Mouse (Mus musculus) midbrain, postnatal 0 days (tissue): Measurements from ENCODE around the gene Nxnl2. TPM values are rescaled to one million over a fixed set of nuclear protein-coding genes. Genes with fewer than 3 reads are reported as not detected.

Experiments used
- ATAC-seq: fragments of 200-750 bp; cut with Nextera tagmentation; 2 replicates; pipeline ENCODE4 v1.8.0; 2017; ENCODE audit warnings: moderate number of reproducible peaks, mild to moderate bottlenecking, moderate TSS enrichment, moderate library complexity; ENCODE audit not compliant: low FRiP score
- DNase-seq: peaks from one replicate; pipeline ENCODE4 v3.0.0-alpha.2; 2015; ENCODE audit warnings: low spot score
- H3K27ac ChIP-seq: fragments of 300-500 bp; sonication (generic); 2 replicates; pipeline ENCODE4 v1.5.1; 2014; ENCODE audit warnings: low read depth, mild to moderate bottlenecking, low read length, mixed read lengths
- H3K27me3 ChIP-seq: fragments of 300-500 bp; sonication (generic); 2 replicates; pipeline ENCODE4 v1.6.1; 2014; ENCODE audit warnings: low read length, control low read depth, mixed read lengths; ENCODE audit not compliant: insufficient read depth
- H3K36me3 ChIP-seq: fragments of 300-500 bp; sonication (generic); 2 replicates; pipeline ENCODE4 v1.6.1; 2014; ENCODE audit warnings: low read length, control low read depth, mixed read lengths; ENCODE audit not compliant: insufficient read depth
- H3K4me1 ChIP-seq: fragments of 300-500 bp; sonication (generic); 2 replicates; pipeline ENCODE4 v1.6.1; 2014; ENCODE audit warnings: mild to moderate bottlenecking, control low read depth, antibody characterized with exemption, low read length, mixed read lengths; ENCODE audit not compliant: insufficient read depth
- H3K4me2 ChIP-seq: fragments of 300-500 bp; sonication (generic); 2 replicates; pipeline ENCODE4 v1.6.1; 2014; ENCODE audit warnings: low read depth, mild to moderate bottlenecking, low read length, mixed read lengths; ENCODE audit not compliant: poor library complexity, severe bottlenecking
- H3K4me3 ChIP-seq: fragments of 300-500 bp; sonication (generic); 2 replicates; pipeline ENCODE4 v1.5.1; 2014; ENCODE audit warnings: low read depth, mild to moderate bottlenecking, low read length, moderate library complexity
- H3K9ac ChIP-seq: fragments of 300-500 bp; sonication (generic); replicated peaks from 2 replicates; pipeline ENCODE4 v1.6.1; 2014; ENCODE audit warnings: mild to moderate bottlenecking, low read length, moderate library complexity, mixed read lengths; ENCODE audit not compliant: poor library complexity, severe bottlenecking
- H3K9me3 ChIP-seq: fragments of 300-500 bp; sonication (generic); 2 replicates; pipeline ENCODE4 v1.6.1; 2016; ENCODE audit warnings: low read length, control low read depth
- CTCF ChIP-seq: IDR thresholded peaks from 2 replicates; pipeline ENCODE4 v1.5.1; 2016; ENCODE audit warnings: antibody characterized with exemption, mild to moderate bottlenecking
- WGBS: fragments of 180-500 bp; shearing (Covaris S2); extraction: QIAGEN DNeasy Blood & Tissue Kit; methylation state at CpG from one replicate; pipeline ENCODE4 v1.1.7; 2014; 5-methylcytosine and 5-hydroxymethylcytosine counted together
- polyA plus RNA-seq: library from polyadenylated mRNA; unstranded; fragments of >200 nt; fragmentation: Nextera tagmentation; extraction: Ambion mirVana; gene quantifications from 2 replicates; pipeline ENCODE4 v1.2.1, GENCODE M21; 2015
- total RNA-seq: library from RNA; depleted of rRNA; stranded (reverse); fragments of >200 nt; gene quantifications from 2 replicates; pipeline ENCODE4 v1.2.3, GENCODE M21; 2014

Nxnl2 gene
- total and polyA plus RNA-seq, 2 experiments from 2014 or later: 6.7 to 9.3 TPM

- H3K9ac ChIP-seq: no peak overlapping the region
- H3K4me3 ChIP-seq: no peak overlapping the region
- ATAC-seq (no peak), DNase-seq (no peak)
- H3K4me1 ChIP-seq: no peaks in the 10 kb centered on the region
- H3K27ac ChIP-seq: no peak overlapping the region
- WGBS: 96% methylated on average over 4 of the region's 4 CpGs
- H3K9me3 ChIP-seq: no peaks in the 10 kb centered on the region
- no peak for TF ChIP-seq CTCF
- no peak overlapping the region for H3K4me2 ChIP-seq
- H3K27me3 ChIP-seq: no peaks in the 10 kb centered on the region
- peaks cover 8% of the 10 kb centered on the region; the same call in 1 of the 2 replicates for H3K36me3 ChIP-seq
Observed at GRCm38 (mm10) chr13:51153670-51154030, 17.2 kb upstream of the Nxnl2 start.

GRCm38 (mm10) chr13:51155178-51156013 is 15.4 kb upstream of the Nxnl2 start:
- H3K9me3 ChIP-seq: no peaks in the 10 kb centered on the region
- ATAC-seq (no peak), DNase-seq (peak; percentile 49)
- H3K36me3 ChIP-seq: peaks cover 4% of the 10 kb centered on the region; the same call in 1 of the 2 replicates
- no peak for TF ChIP-seq CTCF
- H3K4me1 ChIP-seq: no peaks in the 10 kb centered on the region
- H3K4me3 ChIP-seq: no peak overlapping the region
- H3K27me3 ChIP-seq: no peaks in the 10 kb centered on the region
- H3K27ac ChIP-seq: no peak overlapping the region
- H3K4me2 ChIP-seq: no peak overlapping the region
- WGBS: 82% methylated on average over 15 of the region's 15 CpGs
- no peak overlapping the region for H3K9ac ChIP-seq

- Histone ChIP-seq H3K9me3 (no peaks in the 10 kb centered on the region), H3K36me3 (peaks cover 4% of the 10 kb centered on the region; the same call in 1 of the 2 replicates), H3K4me2 (no peak overlapping the region), H3K27ac (no peak overlapping the region), H3K9ac (no peak overlapping the region), H3K27me3 (no peaks in the 10 kb centered on the region), H3K4me3 (no peak overlapping the region), H3K4me1 (no peaks in the 10 kb centered on the region)
- DNase-seq (no peak), ATAC-seq (no peak)
- TF ChIP-seq CTCF: no peak
- 95% methylated on average over 6 of the region's 6 CpGs for WGBS
Observed at GRCm38 (mm10) chr13:51156014-51156386, 14.8 kb upstream of the Nxnl2 start.

GRCm38 (mm10) chr13:51157291-51157690 is 13.5 kb upstream of the Nxnl2 start:
- DNase-seq (no peak), ATAC-seq (no peak)
- Histone ChIP-seq H3K4me3 (no peak overlapping the region), H3K9ac (no peak overlapping the region), H3K27ac (no peak overlapping the region), H3K4me1 (no peaks in the 10 kb centered on the region), H3K27me3 (no peaks in the 10 kb centered on the region), H3K36me3 (peaks cover 4% of the 10 kb centered on the region; the same call in 1 of the 2 replicates), H3K4me2 (no peak overlapping the region), H3K9me3 (no peaks in the 10 kb centered on the region)
- TF ChIP-seq CTCF: no peak
- 95% methylated on average over 3 of the region's 3 CpGs for WGBS

GRCm38 (mm10) chr13:51161672-51162071 is 9.2 kb upstream of the Nxnl2 start:
- WGBS: 85% methylated on average over 2 of the region's 2 CpGs
- TF ChIP-seq CTCF: no peak
- H3K4me3 ChIP-seq: no peak overlapping the region
- H3K9me3 ChIP-seq: no peaks in the 10 kb centered on the region
- H3K9ac ChIP-seq: no peak overlapping the region
- H3K4me1 ChIP-seq: no peaks in the 10 kb centered on the region
- no peak overlapping the region for H3K27ac ChIP-seq
- no peaks in the 10 kb centered on the region for H3K36me3 ChIP-seq
- DNase-seq: no peak
- no peak for ATAC-seq
- H3K4me2 ChIP-seq: no peak overlapping the region
- H3K27me3 ChIP-seq: no peaks in the 10 kb centered on the region

- Histone ChIP-seq H3K4me3 (no peak overlapping the region), H3K4me2 (no peak overlapping the region), H3K9me3 (no peaks in the 10 kb centered on the region), H3K4me1 (no peaks in the 10 kb centered on the region), H3K9ac (no peak overlapping the region), H3K27ac (no peak overlapping the region), H3K36me3 (no peaks in the 10 kb centered on the region), H3K27me3 (no peaks in the 10 kb centered on the region)
- 72% methylated on average over 6 of the region's 6 CpGs for WGBS
- no peak for ATAC-seq
- TF ChIP-seq CTCF: no peak
- DNase-seq: no peak
Observed at GRCm38 (mm10) chr13:51162246-51162645, 8.6 kb upstream of the Nxnl2 start.
